Mouse (Mus musculus) lung, adult 2 months (tissue): ENCODE results near the gene Sf3a1.

Experiments used
- CTCF ChIP-seq: fragments of 200-500 bp; IDR thresholded peaks from 2 replicates; pipeline ENCODE4 v1.5.1; 2011; ENCODE audit warnings: mild to moderate bottlenecking, low read length, control low read depth; ENCODE audit not compliant: insufficient read depth
- POLR2A ChIP-seq: fragments of 200-500 bp; IDR thresholded peaks from 2 replicates; pipeline ENCODE4 v1.6.1; 2011; ENCODE audit warnings: low read depth, mild to moderate bottlenecking, control low read depth, low read length, borderline replicate concordance; ENCODE audit errors: extremely low read depth

- TF ChIP-seq POLR2A (no peak), CTCF (no peak)
Observed at GRCm38 (mm10) chr11:4228463-4228862, 68.3 kb downstream of the Sf3a1 start.
